Mouse (Mus musculus) limb, embryonic 14.5 days (tissue): Measurements from ENCODE around the gene Prkag2. TPM values are rescaled to one million over a fixed set of nuclear protein-coding genes. Genes with fewer than 3 reads are reported as not detected.
A peak's percentile ranks its signal among the peaks of the same experiment; 100 is the strongest.

Experiments used
- ATAC-seq: fragments of 200-750 bp; cut with Nextera tagmentation; 2 replicates; pipeline ENCODE4 v1.8.0; 2017; ENCODE audit warnings: low read depth, moderate number of reproducible peaks, moderate TSS enrichment; ENCODE audit not compliant: low FRiP score
- DNase-seq: peaks from one replicate; pipeline ENCODE4 v3.0.0-alpha.2; 2015; ENCODE audit warnings: low spot score
- H3K27ac ChIP-seq: fragments of 300-500 bp; sonication (generic); replicated peaks from 2 replicates; pipeline ENCODE4 v1.5.1; 2014; ENCODE audit warnings: low read depth, mild to moderate bottlenecking, low read length, moderate library complexity, mixed read lengths
- H3K27me3 ChIP-seq: fragments of 300-500 bp; sonication (generic); 2 replicates; pipeline ENCODE4 v1.6.1; 2014; ENCODE audit warnings: low read length, mixed read lengths; ENCODE audit not compliant: control insufficient read depth, insufficient read depth
- H3K36me3 ChIP-seq: fragments of 300-500 bp; sonication (generic); 2 replicates; pipeline ENCODE4 v1.6.1; 2014; ENCODE audit warnings: mild to moderate bottlenecking, low read length, moderate library complexity, mixed read lengths; ENCODE audit not compliant: control insufficient read depth, insufficient read depth
- H3K4me1 ChIP-seq: fragments of 300-500 bp; sonication (generic); 2 replicates; pipeline ENCODE4 v1.6.1; 2014; ENCODE audit warnings: antibody characterized with exemption, low read length, mixed read lengths; ENCODE audit not compliant: control insufficient read depth, insufficient read depth
- H3K4me2 ChIP-seq: fragments of 300-500 bp; sonication (generic); replicated peaks from 2 replicates; pipeline ENCODE4 v1.6.1; 2014; ENCODE audit warnings: low read depth, mild to moderate bottlenecking, low read length, moderate library complexity; ENCODE audit not compliant: severe bottlenecking
- H3K4me3 ChIP-seq: fragments of 300-500 bp; sonication (generic); replicated peaks from 2 replicates; pipeline ENCODE4 v1.5.1; 2014; ENCODE audit warnings: low read length
- H3K9ac ChIP-seq: fragments of 300-500 bp; sonication (generic); 2 replicates; pipeline ENCODE4 v1.6.1; 2014; ENCODE audit warnings: mild to moderate bottlenecking, low read depth, low read length, moderate library complexity; ENCODE audit not compliant: severe bottlenecking
- H3K9me3 ChIP-seq: fragments of 300-500 bp; sonication (generic); 2 replicates; pipeline ENCODE4 v1.6.1; 2016; ENCODE audit warnings: low read length; ENCODE audit not compliant: control insufficient read depth
- POLR2A ChIP-seq: fragments of 200-500 bp; IDR thresholded peaks from 2 replicates; pipeline ENCODE4 v1.8.0; 2012; ENCODE audit warnings: inconsistent platforms, mild to moderate bottlenecking, moderate library complexity, borderline replicate concordance; ENCODE audit not compliant: insufficient read depth, insufficient read length; ENCODE audit errors: extremely low read depth
- WGBS: fragments of 180-500 bp; shearing (Covaris S2); extraction: QIAGEN DNeasy Blood & Tissue Kit; methylation state at CpG from one replicate; pipeline ENCODE4 v1.1.7; 2014; 5-methylcytosine and 5-hydroxymethylcytosine counted together
- polyA plus RNA-seq, 2 experiments: library from polyadenylated mRNA; depleted of rRNA in 1 of 2; stranded (reverse) in 1 of 2; unstranded in 1 of 2; fragments of >200 nt; fragmentation: Nextera tagmentation in 1 of 2; extraction: Ambion mirVana in 1 of 2; gene quantifications; 2 replicates each; pipeline versions ENCODE4 v1.2.1 to v1.2.3; 2012 to 2014

Prkag2 gene
- polyA plus RNA-seq, 2 experiments, result 21.3 to 32.6 TPM

GRCm38 (mm10) chr5:24976907-24977306 lies 123.5 kb downstream of the Prkag2 start:
- H3K4me3 ChIP-seq, result no peak overlapping the region
- ATAC-seq (no peak), DNase-seq (no peak)
- H3K4me1 ChIP-seq, result no peaks in the 10 kb centered on the region
- no peak overlapping the region for H3K9ac ChIP-seq
- no peak for TF ChIP-seq POLR2A
- no peaks in the 10 kb centered on the region for H3K27me3 ChIP-seq
- WGBS, result 58% methylated on average over 3 of the region's 3 CpGs
- no peak overlapping the region for H3K27ac ChIP-seq
- H3K9me3 ChIP-seq, result no peaks in the 10 kb centered on the region
- no peak overlapping the region for H3K4me2 ChIP-seq
- H3K36me3 ChIP-seq, result no peaks in the 10 kb centered on the region

- ATAC-seq, result no peak
- no peak for TF ChIP-seq POLR2A
- Histone ChIP-seq H3K4me1 (no peaks in the 10 kb centered on the region), H3K9ac (no peak overlapping the region), H3K4me2 (no peak overlapping the region), H3K36me3 (no peaks in the 10 kb centered on the region), H3K27ac (no peak overlapping the region), H3K9me3 (no peaks in the 10 kb centered on the region), H3K27me3 (no peaks in the 10 kb centered on the region), H3K4me3 (no peak overlapping the region)
- 65% methylated on average over 12 of the region's 12 CpGs for WGBS
- DNase-seq, result no peak
Measured at GRCm38 (mm10) chr5:24976236-24976635, 124.2 kb downstream of the Prkag2 start.

- 72% methylated on average over 7 of the region's 7 CpGs for WGBS
- Histone ChIP-seq H3K9ac (no peak overlapping the region), H3K4me1 (no peaks in the 10 kb centered on the region), H3K9me3 (no peaks in the 10 kb centered on the region), H3K27ac (no peak overlapping the region), H3K36me3 (no peaks in the 10 kb centered on the region), H3K27me3 (no peaks in the 10 kb centered on the region), H3K4me3 (no peak overlapping the region), H3K4me2 (no peak overlapping the region)
- ATAC-seq, result no peak
- DNase-seq, result no peak
- no peak for TF ChIP-seq POLR2A
Measured at GRCm38 (mm10) chr5:24975100-24975499, 125.3 kb downstream of the Prkag2 start.

GRCm38 (mm10) chr5:24973672-24974225 lies 126.7 kb downstream of the Prkag2 start:
- no peak for ATAC-seq
- no peak overlapping the region for H3K4me3 ChIP-seq
- H3K4me1 ChIP-seq, result no peaks in the 10 kb centered on the region
- no peak overlapping the region for H3K4me2 ChIP-seq
- no peaks in the 10 kb centered on the region for H3K36me3 ChIP-seq
- WGBS, result 75% methylated on average over 9 of the region's 9 CpGs
- no peak overlapping the region for H3K9ac ChIP-seq
- no peaks in the 10 kb centered on the region for H3K9me3 ChIP-seq
- H3K27me3 ChIP-seq, result no peaks in the 10 kb centered on the region
- DNase-seq, result no peak
- TF ChIP-seq POLR2A, result no peak
- H3K27ac ChIP-seq, result no peak overlapping the region

- ATAC-seq (peak; percentile 53; the same call in 1 of the 2 replicates), DNase-seq (no peak)
- Histone ChIP-seq H3K9me3 (no peaks in the 10 kb centered on the region), H3K36me3 (no peaks in the 10 kb centered on the region), H3K9ac (no peak overlapping the region), H3K4me2 (no peak overlapping the region), H3K27ac (no peak overlapping the region), H3K4me1 (no peaks in the 10 kb centered on the region), H3K27me3 (no peaks in the 10 kb centered on the region), H3K4me3 (no peak overlapping the region)
- WGBS, result 58% methylated on average over 13 of the region's 13 CpGs
- TF ChIP-seq POLR2A, result no peak
Measured at GRCm38 (mm10) chr5:24973228-24973627, 127.2 kb downstream of the Prkag2 start.
